Comparison of ENCODE assay signal across 8 mouse cellular contexts in the genomic region with DNA sequence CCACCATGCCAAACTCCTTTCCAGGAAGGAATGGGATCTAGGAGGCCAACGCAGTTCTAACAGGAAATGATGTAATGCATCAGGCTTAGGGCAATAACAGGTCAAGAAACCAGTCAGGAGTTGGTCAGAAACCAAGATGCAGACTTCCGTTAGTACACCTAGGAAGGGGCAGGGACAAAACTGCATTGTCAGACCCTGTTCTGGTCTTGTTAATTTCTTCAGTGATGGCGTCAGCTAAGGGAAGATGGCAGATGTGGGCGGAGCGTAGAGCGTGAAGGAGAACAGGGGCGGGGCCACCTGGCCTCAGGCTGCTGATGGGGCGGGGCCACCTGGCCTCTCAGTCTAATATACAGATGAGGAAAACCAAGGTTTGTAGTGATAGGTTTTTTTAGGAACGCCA. TPM values are rescaled to one million over a fixed set of nuclear protein-coding genes. Genes with fewer than 3 reads are reported as not detected.
DNase-seq lines count a peak whose midpoint lies in the region; ATAC-seq and TF ChIP-seq lines count a peak whose summit lies in the region.

No protein-coding gene starts in this region.

- 59% methylated on average over 9 of the region's 9 CpGs for WGBS in kidney, embryonic 15.5 days
- WGBS in hindbrain, postnatal 0 days = 73% methylated on average over 9 of the region's 9 CpGs

- no peaks in the 10 kb centered on the region for H3K27me3 ChIP-seq in kidney, embryonic 15.5 days
- no peaks in the 10 kb centered on the region for H3K27me3 ChIP-seq in hindbrain, postnatal 0 days (ENCODE audit: insufficient read depth, low read length)

- no peak for DNase-seq in kidney, adult 8-10 months
- DNase-seq in hindbrain, postnatal 0 days (ENCODE audit: low spot score) = peak; percentile 14
- DNase-seq in spleen, postnatal 36 days (ENCODE audit: low spot score in 2 of 2) = no peak
- no peak for DNase-seq in layer of hippocampus, adult 8-10 months (ENCODE audit: low spot score in 2 of 2)
- DNase-seq in thymus, postnatal 14 days = no peak

- ATAC-seq in kidney, embryonic 15.5 days (replicated peaks; ENCODE audit: low FRiP score) = 0 out of 2 replicates have a peak, but pooled peaks have one; percentile 2
- no peak for ATAC-seq in hindbrain, postnatal 0 days
- ATAC-seq in megakaryocyte progenitor cell, adult 5-6 weeks (replicated peaks; ENCODE audit: poor library complexity) = peak; percentile 62

- H3K9ac ChIP-seq in kidney, embryonic 15.5 days = no peak overlapping the region
- H3K9ac ChIP-seq in hindbrain, postnatal 0 days (replicated peaks; ENCODE audit: low read length) = no peak overlapping the region

- no peaks in the 10 kb centered on the region for H3K9me3 ChIP-seq in kidney, embryonic 15.5 days (replicated peaks)
- no peaks in the 10 kb centered on the region for H3K9me3 ChIP-seq in hindbrain, postnatal 0 days (ENCODE audit: low read length)

- no peak for TF ChIP-seq CTCF in embryonic fibroblast, embryonic 13.5 days (IDR thresholded peaks at IDR 0.05; ENCODE audit: borderline replicate concordance, insufficient read depth, low read length)
- no peak for TF ChIP-seq CTCF in hindbrain, postnatal 0 days (IDR thresholded peaks at IDR 0.05; ENCODE audit: low read depth)

- peaks cover 51% of the 10 kb centered on the region for H3K4me1 ChIP-seq in kidney, embryonic 15.5 days
- peaks cover 8% of the 10 kb centered on the region for H3K4me1 ChIP-seq in embryonic fibroblast, embryonic 13.5 days (ENCODE audit: control insufficient read depth, insufficient read depth, low read length)
- H3K4me1 ChIP-seq in hindbrain, postnatal 0 days (ENCODE audit: insufficient read depth, low read length) = peaks cover 7% of the 10 kb centered on the region

- peak overlapping the region; percentile 52 for H3K4me2 ChIP-seq in kidney, embryonic 15.5 days
- H3K4me2 ChIP-seq in hindbrain, postnatal 0 days (ENCODE audit: low read depth, low read length) = peak overlapping the region; percentile 38

- peaks cover 38% of the 10 kb centered on the region for H3K36me3 ChIP-seq in kidney, embryonic 15.5 days
- peaks cover 22% of the 10 kb centered on the region for H3K36me3 ChIP-seq in hindbrain, postnatal 0 days (ENCODE audit: insufficient read depth, low read length)

- no peak for TF ChIP-seq POLR2A in embryonic fibroblast, embryonic 13.5 days (IDR thresholded peaks at IDR 0.05; ENCODE audit: low read depth, low read length)

- H3K27ac ChIP-seq in kidney, embryonic 15.5 days = peak overlapping the region; percentile 95
- H3K27ac ChIP-seq in embryonic fibroblast, embryonic 13.5 days (ENCODE audit: insufficient read depth, low read length) = peak overlapping the region; percentile 89
- H3K27ac ChIP-seq in hindbrain, postnatal 0 days = peak overlapping the region; percentile 54

- no peak overlapping the region for H3K4me3 ChIP-seq in kidney, embryonic 15.5 days (replicated peaks)
- H3K4me3 ChIP-seq in embryonic fibroblast, embryonic 13.5 days (ENCODE audit: insufficient read depth, low read length) = no peak overlapping the region
- no peak overlapping the region for H3K4me3 ChIP-seq in hindbrain, postnatal 0 days (ENCODE audit: low read length)

RNA-seq across cellular contexts. Expression of a gene that starts 28.5 kb away (rescaled TPM):
- 502 and 516 TPM in 2 replicates for polyA plus RNA-seq in kidney, embryonic 15.5 days (2015; fragmentation: Nextera tagmentation; extraction: Ambion mirVana)
- polyA plus RNA-seq in embryonic fibroblast, embryonic 13.5 days (2011; ENCODE audit: insufficient read length, low read depth, missing spikeins) = 419 and 479 TPM in 2 replicates
- total RNA-seq in hindbrain, postnatal 0 days (2014; rRNA removed) = 323 and 346 TPM in 2 replicates
- 355 and 374 TPM in 2 replicates for polyA plus RNA-seq in hindbrain, postnatal 0 days (2015; fragmentation: Nextera tagmentation; extraction: Ambion mirVana)
- 381 and 438 TPM in 2 replicates for total RNA-seq in megakaryocyte progenitor cell, adult 5-6 weeks (2015)
- total RNA-seq in megakaryocyte progenitor cell, adult 5-6 weeks (2017) = 164 and 187 TPM in 2 replicates
- 100 to 1,000 TPM; 349 to 403 (median 360) TPM for total RNA-seq in layer of hippocampus, adult 8-10 months (2022)

RNA-seq across cellular contexts. Expression of a gene that starts 36.4 kb away (rescaled TPM):
- polyA plus RNA-seq in kidney, embryonic 15.5 days (2015; fragmentation: Nextera tagmentation; extraction: Ambion mirVana) = 9.5 and 11.1 TPM in 2 replicates
- polyA plus RNA-seq in embryonic fibroblast, embryonic 13.5 days (2011; ENCODE audit: insufficient read length, low read depth, missing spikeins) = 11.6 and 18.6 TPM in 2 replicates
- 19.5 and 23.4 TPM in 2 replicates for total RNA-seq in hindbrain, postnatal 0 days (2014; rRNA removed)
- polyA plus RNA-seq in hindbrain, postnatal 0 days (2015; fragmentation: Nextera tagmentation; extraction: Ambion mirVana) = 10.0 and 11.4 TPM in 2 replicates
- total RNA-seq in megakaryocyte progenitor cell, adult 5-6 weeks (2015) = 4.0 and 9.7 TPM in 2 replicates
- total RNA-seq in megakaryocyte progenitor cell, adult 5-6 weeks (2017) = 0.17 and 2.2 TPM in 2 replicates
- 10 to 100 TPM; 15.5 to 24.3 (median 19.8) TPM for total RNA-seq in layer of hippocampus, adult 8-10 months (2022)

RNA-seq across cellular contexts. Expression of a gene that starts 50.9 kb away (rescaled TPM):
- polyA plus RNA-seq in kidney, embryonic 15.5 days (2015; fragmentation: Nextera tagmentation; extraction: Ambion mirVana) = 31.7 and 32.4 TPM in 2 replicates
- 49.5 and 51.2 TPM in 2 replicates for polyA plus RNA-seq in embryonic fibroblast, embryonic 13.5 days (2011; ENCODE audit: insufficient read length, low read depth, missing spikeins)
- total RNA-seq in hindbrain, postnatal 0 days (2014; rRNA removed) = 11.9 and 15.2 TPM in 2 replicates
- 8.0 and 8.2 TPM in 2 replicates for polyA plus RNA-seq in hindbrain, postnatal 0 days (2015; fragmentation: Nextera tagmentation; extraction: Ambion mirVana)
- 11.4 and 11.5 TPM in 2 replicates for total RNA-seq in megakaryocyte progenitor cell, adult 5-6 weeks (2015)
- 17.2 and 21.2 TPM in 2 replicates for total RNA-seq in megakaryocyte progenitor cell, adult 5-6 weeks (2017)
- total RNA-seq in layer of hippocampus, adult 8-10 months (2022) = 10 to 100 TPM in 3 of 4 experiments, 1 to 10 TPM in 1; 8.9 to 19.6 (median 14.1) TPM

RNA-seq across cellular contexts. Expression of a gene that starts 53.4 kb away (rescaled TPM):
- 15.6 and 17.3 TPM in 2 replicates for polyA plus RNA-seq in kidney, embryonic 15.5 days (2015; fragmentation: Nextera tagmentation; extraction: Ambion mirVana)
- 3.5 and 5.8 TPM in 2 replicates for polyA plus RNA-seq in embryonic fibroblast, embryonic 13.5 days (2011; ENCODE audit: insufficient read length, low read depth, missing spikeins)
- total RNA-seq in hindbrain, postnatal 0 days (2014; rRNA removed) = 10.1 and 13.7 TPM in 2 replicates
- polyA plus RNA-seq in hindbrain, postnatal 0 days (2015; fragmentation: Nextera tagmentation; extraction: Ambion mirVana) = 12.6 and 12.7 TPM in 2 replicates
- total RNA-seq in megakaryocyte progenitor cell, adult 5-6 weeks (2015) = 3.9 and 5.6 TPM in 2 replicates
- 3.7 and 6.2 TPM in 2 replicates for total RNA-seq in megakaryocyte progenitor cell, adult 5-6 weeks (2017)
- total RNA-seq in layer of hippocampus, adult 8-10 months (2022) = 1 to 10 TPM; 4.9 to 6.1 (median 5.3) TPM
